Mouse (Mus musculus) limb, embryonic 10.5 days (tissue): ENCODE data around the gene Snph. TPM values are rescaled to one million over a fixed set of nuclear protein-coding genes. Genes with fewer than 3 reads are reported as not detected.
A peak's percentile ranks its signal among the peaks of the same experiment; 100 is the strongest.

ENCODE experiments used
- DNase-seq: peaks from one replicate; pipeline ENCODE4 v3.0.0-alpha.2; 2017; ENCODE audit warnings: low spot score
- H3K27ac ChIP-seq: fragments of 300-500 bp; sonication (generic); 2 replicates; pipeline ENCODE4 v1.5.1; 2016; ENCODE audit warnings: mild to moderate bottlenecking
- H3K27me3 ChIP-seq: fragments of 300-500 bp; sonication (generic); 2 replicates; pipeline ENCODE4 v1.6.1; 2016; ENCODE audit warnings: low read depth, mild to moderate bottlenecking; ENCODE audit not compliant: poor library complexity, severe bottlenecking
- H3K36me3 ChIP-seq: fragments of 300-500 bp; sonication (generic); 2 replicates; pipeline ENCODE4 v1.6.1; 2016; ENCODE audit warnings: mild to moderate bottlenecking, moderate library complexity
- H3K4me1 ChIP-seq: fragments of 300-500 bp; sonication (generic); 2 replicates; pipeline ENCODE4 v1.6.1; 2016
- H3K4me3 ChIP-seq: fragments of 300-500 bp; sonication (generic); 2 replicates; pipeline ENCODE4 v1.5.1; 2016; ENCODE audit warnings: mild to moderate bottlenecking, moderate library complexity
- H3K9me3 ChIP-seq: fragments of 300-500 bp; sonication (generic); replicated peaks from 2 replicates; pipeline ENCODE4 v1.6.1; 2016; ENCODE audit warnings: mild to moderate bottlenecking
- WGBS: fragments of 180-500 bp; shearing (Covaris S2); methylation state at CpG from one replicate; pipeline ENCODE4 v1.1.7; 2016; 5-methylcytosine and 5-hydroxymethylcytosine counted together
- polyA plus RNA-seq: library from polyadenylated mRNA; unstranded; fragments of >200 nt; fragmentation: Nextera tagmentation; extraction: Ambion mirVana; gene quantifications from 2 replicates; pipeline ENCODE4 v1.2.1, GENCODE M21; 2016

Snph gene
- 0.14 and 0.30 TPM in 2 replicates for polyA plus RNA-seq

GRCm38 (mm10) chr2:151632159-151632814, at the start of gene Snph:
Snph (minus strand) TSS chr2:151632593.
- Histone ChIP-seq H3K4me1 (peaks cover 15% of the 10 kb centered on the region), H3K4me3 (peak within 1 kb of the TSS; percentile 68), H3K36me3 (no peaks in the 10 kb centered on the region), H3K27me3 (peaks cover 52% of the 10 kb centered on the region), H3K9me3 (no peaks in the 10 kb centered on the region), H3K27ac (peak within 1 kb of the TSS; percentile 32)
- WGBS: under 1% methylated on average over 40 of the region's 47 CpGs
- DNase-seq: peak; percentile 80

- no peaks in the 10 kb centered on the region for H3K9me3 ChIP-seq
- no peak for DNase-seq
- 59% methylated on average over 2 of the region's 2 CpGs for WGBS
Measured at GRCm38 (mm10) chr2:151676234-151676633, 43.8 kb upstream of the Snph start.

GRCm38 (mm10) chr2:151670968-151671329, 38.6 kb upstream of the Snph start:
- no peaks in the 10 kb centered on the region for H3K9me3 ChIP-seq
- H3K4me3 ChIP-seq: no peak overlapping the region
- WGBS: 55% methylated on average over 1 of the region's 1 CpGs
- H3K27ac ChIP-seq: no peak overlapping the region
- peaks cover 21% of the 10 kb centered on the region for H3K27me3 ChIP-seq
- DNase-seq: no peak
- H3K36me3 ChIP-seq: no peaks in the 10 kb centered on the region
- 0 out of 2 replicates have a peak, but pooled peaks cover 7% of the 10 kb centered on the region for H3K4me1 ChIP-seq

More at GRCm38 (mm10) chr2:151676234-151676633, 43.8 kb upstream of the Snph start:
- H3K4me1 ChIP-seq: no peaks in the 10 kb centered on the region
- no peaks in the 10 kb centered on the region for H3K36me3 ChIP-seq
- H3K27ac ChIP-seq: no peak overlapping the region
- H3K4me3 ChIP-seq: no peak overlapping the region
- peaks cover 3% of the 10 kb centered on the region; the same call in 1 of the 2 replicates for H3K27me3 ChIP-seq

- H3K27me3 ChIP-seq: peaks cover 21% of the 10 kb centered on the region
- no peaks in the 10 kb centered on the region for H3K9me3 ChIP-seq
- H3K4me3 ChIP-seq: 0 out of 2 replicates have a peak overlapping the region, but pooled peaks have one; percentile 11
- 0 out of 2 replicates have a peak, but pooled peaks cover 7% of the 10 kb centered on the region for H3K4me1 ChIP-seq
- no peak for DNase-seq
- 34% methylated on average over 48 of the region's 48 CpGs for WGBS
- H3K36me3 ChIP-seq: no peaks in the 10 kb centered on the region
- no peak overlapping the region for H3K27ac ChIP-seq
Measured at GRCm38 (mm10) chr2:151670026-151670967, 37.9 kb upstream of the Snph start.

DNA sequence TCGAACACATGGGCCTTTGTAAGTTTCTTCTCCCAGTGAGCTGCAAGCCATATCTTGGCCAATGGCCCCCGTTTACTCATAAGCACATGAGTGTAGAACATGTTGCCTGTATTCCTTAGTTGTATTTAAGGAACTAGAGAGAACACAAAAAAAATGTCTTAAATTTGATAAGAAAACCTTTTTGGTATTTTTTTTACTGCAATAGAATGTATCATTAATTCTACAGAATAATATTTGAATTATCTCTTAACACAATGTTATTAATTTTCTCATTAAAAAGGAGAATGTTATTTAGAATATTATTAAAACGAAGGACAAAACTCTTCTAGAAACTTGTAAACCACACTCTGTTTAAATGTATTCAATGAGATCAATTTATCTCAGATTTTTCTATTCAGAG, 36.0 kb upstream of the Snph start, which contains the start of gene Rad21l:
Gene Rad21l, minus strand, starts transcription at position 101 of the 400 bp plus-strand sequence.
- no peak for DNase-seq
- Histone ChIP-seq H3K36me3 (no peaks in the 10 kb centered on the region), H3K4me3 (no peak within 1 kb of the TSS), H3K9me3 (no peaks in the 10 kb centered on the region), H3K27me3 (peaks cover 21% of the 10 kb centered on the region), H3K27ac (no peak within 1 kb of the TSS), H3K4me1 (0 out of 2 replicates have a peak, but pooled peaks cover 7% of the 10 kb centered on the region)
- 81% methylated on average over 3 of the region's 3 CpGs for WGBS

DNA sequence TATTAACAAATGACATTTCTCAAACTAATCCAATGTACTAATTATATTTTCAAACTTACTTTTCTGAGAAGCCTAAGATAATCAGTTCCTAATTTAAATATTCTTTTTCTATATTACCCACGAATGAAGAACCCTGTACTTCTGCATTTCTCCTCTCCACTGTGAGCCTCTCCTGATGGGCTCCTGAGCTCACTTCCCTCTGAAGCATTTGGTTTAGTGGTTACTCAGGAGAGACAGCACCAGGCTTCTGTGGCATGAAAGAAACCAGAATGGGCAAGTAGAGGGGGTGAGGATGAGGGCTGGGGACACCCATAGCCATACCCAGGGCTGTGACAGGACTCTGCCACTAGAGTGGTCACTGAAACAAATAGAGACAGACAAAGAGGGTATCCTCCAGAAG, 19.7 kb upstream of the Snph start:
- H3K27ac ChIP-seq: no peak overlapping the region
- H3K27me3 ChIP-seq: no peaks in the 10 kb centered on the region
- no peak overlapping the region for H3K4me3 ChIP-seq
- no peaks in the 10 kb centered on the region for H3K36me3 ChIP-seq
- DNase-seq: no peak
- no peaks in the 10 kb centered on the region for H3K9me3 ChIP-seq
- H3K4me1 ChIP-seq: no peaks in the 10 kb centered on the region
- 73% methylated on average over 1 of the region's 1 CpGs for WGBS

DNA sequence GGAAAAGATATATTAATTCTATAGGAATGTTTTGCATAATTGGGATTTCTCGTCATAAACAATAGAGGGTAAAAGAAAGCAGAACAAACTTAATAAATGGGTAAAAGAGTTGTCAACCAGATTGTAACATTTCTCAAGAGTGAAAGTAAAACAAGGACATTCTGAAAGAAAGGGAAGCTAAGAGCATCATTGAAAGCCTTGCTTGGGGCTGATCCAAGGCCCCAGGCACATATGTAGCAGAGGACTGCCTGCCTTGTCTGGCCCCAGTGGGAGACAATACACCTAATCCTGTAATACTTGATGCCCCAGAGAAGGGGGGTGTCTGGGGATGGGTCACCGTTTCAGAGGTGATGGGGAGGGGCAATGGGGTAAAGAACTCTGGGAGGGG, 3.6 kb upstream of the Snph start:
- Histone ChIP-seq H3K27me3 (peaks cover 32% of the 10 kb centered on the region), H3K27ac (no peak overlapping the region), H3K36me3 (no peaks in the 10 kb centered on the region), H3K4me1 (peaks cover 12% of the 10 kb centered on the region), H3K9me3 (no peaks in the 10 kb centered on the region), H3K4me3 (no peak overlapping the region)
- no peak for DNase-seq
- WGBS: 85% methylated on average over 2 of the region's 2 CpGs

- WGBS: 72% methylated on average over 9 of the region's 9 CpGs
- DNase-seq: no peak
- Histone ChIP-seq H3K4me1 (peaks cover 12% of the 10 kb centered on the region), H3K9me3 (no peaks in the 10 kb centered on the region), H3K27me3 (peaks cover 38% of the 10 kb centered on the region), H3K4me3 (no peak overlapping the region), H3K27ac (no peak overlapping the region), H3K36me3 (no peaks in the 10 kb centered on the region)
Measured at GRCm38 (mm10) chr2:151635362-151636014, 3.1 kb upstream of the Snph start.

GRCm38 (mm10) chr2:151634903-151635302, 2.5 kb upstream of the Snph start:
- peaks cover 12% of the 10 kb centered on the region for H3K4me1 ChIP-seq
- peaks cover 43% of the 10 kb centered on the region for H3K27me3 ChIP-seq
- H3K36me3 ChIP-seq: no peaks in the 10 kb centered on the region
- 48% methylated on average over 2 of the region's 2 CpGs for WGBS
- H3K9me3 ChIP-seq: no peaks in the 10 kb centered on the region
- no peak overlapping the region for H3K27ac ChIP-seq
- no peak for DNase-seq
- no peak overlapping the region for H3K4me3 ChIP-seq

DNA sequence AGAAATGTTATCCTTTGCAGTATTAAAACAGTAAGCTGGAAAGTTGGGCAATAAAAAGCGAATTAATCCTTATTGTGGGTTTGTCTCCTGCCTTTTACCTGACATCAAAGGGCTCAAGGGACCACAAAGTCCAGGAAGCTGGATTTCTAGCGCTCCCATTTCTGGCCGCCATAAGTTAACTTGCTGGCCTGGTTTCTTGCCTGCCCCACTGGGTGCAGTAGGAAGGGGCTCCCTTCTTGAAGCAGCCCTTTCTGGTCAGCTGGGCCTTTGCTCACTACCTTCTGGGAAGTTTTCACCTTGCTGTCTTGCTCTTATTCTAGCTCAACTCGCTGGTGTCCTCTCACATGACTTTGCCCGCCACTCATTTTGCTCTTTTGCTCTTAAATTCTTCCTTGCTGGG, 589 bp upstream of the Snph start:
- whole genome bisulfite sequencing: 33% methylated on average over 5 of the region's 5 CpGs
- Histone ChIP-seq H3K27ac (no peak overlapping the region), H3K4me3 (no peak overlapping the region), H3K27me3 (peaks cover 52% of the 10 kb centered on the region), H3K36me3 (no peaks in the 10 kb centered on the region), H3K4me1 (peaks cover 15% of the 10 kb centered on the region), H3K9me3 (no peaks in the 10 kb centered on the region)
- DNase-seq: no peak

- 3% methylated on average over 22 of the region's 22 CpGs for WGBS
- Histone ChIP-seq H3K9me3 (no peaks in the 10 kb centered on the region), H3K4me3 (peak overlapping the region; percentile 68), H3K36me3 (no peaks in the 10 kb centered on the region), H3K27ac (peak overlapping the region; percentile 32), H3K27me3 (peaks cover 52% of the 10 kb centered on the region), H3K4me1 (peaks cover 15% of the 10 kb centered on the region)
- no peak for DNase-seq
Measured at GRCm38 (mm10) chr2:151631406-151632158, 811 bp downstream of the Snph start.

GRCm38 (mm10) chr2:151629310-151629709, 3.1 kb downstream of the Snph start:
- H3K27ac ChIP-seq: no peak overlapping the region
- 61% methylated on average over 7 of the region's 7 CpGs for WGBS
- no peaks in the 10 kb centered on the region for H3K9me3 ChIP-seq
- no peaks in the 10 kb centered on the region for H3K36me3 ChIP-seq
- DNase-seq: no peak
- peaks cover 15% of the 10 kb centered on the region for H3K4me1 ChIP-seq
- H3K27me3 ChIP-seq: peaks cover 52% of the 10 kb centered on the region
- no peak overlapping the region for H3K4me3 ChIP-seq
